Mouse (Mus musculus) hindbrain, embryonic 13.5 days (tissue): ENCODE data around the gene Prkd2. TPM values are rescaled to one million over a fixed set of nuclear protein-coding genes. Genes with fewer than 3 reads are reported as not detected.

Experiments
- ATAC-seq: fragments of 200-750 bp; cut with Nextera tagmentation; 2 replicates; pipeline ENCODE4 v1.8.0; 2017; ENCODE audit warnings: moderate TSS enrichment; ENCODE audit not compliant: low FRiP score
- H3K27ac ChIP-seq: fragments of 300-500 bp; sonication (generic); 2 replicates; pipeline ENCODE4 v1.5.1; 2015; ENCODE audit warnings: inconsistent platforms, mild to moderate bottlenecking, moderate library complexity
- H3K27me3 ChIP-seq: fragments of 300-500 bp; sonication (generic); 2 replicates; pipeline ENCODE4 v1.6.1; 2015; ENCODE audit warnings: mild to moderate bottlenecking, inconsistent platforms
- H3K36me3 ChIP-seq: fragments of 300-500 bp; sonication (generic); 2 replicates; pipeline ENCODE4 v1.6.1; 2015; ENCODE audit warnings: mild to moderate bottlenecking, inconsistent platforms
- H3K4me1 ChIP-seq: fragments of 300-500 bp; sonication (generic); replicated peaks from 2 replicates; pipeline ENCODE4 v1.6.1; 2015; ENCODE audit warnings: inconsistent platforms
- H3K4me2 ChIP-seq: fragments of 300-500 bp; sonication (generic); 2 replicates; pipeline ENCODE4 v1.6.1; 2015; ENCODE audit warnings: inconsistent platforms, mild to moderate bottlenecking, moderate library complexity
- H3K4me3 ChIP-seq: fragments of 300-500 bp; sonication (generic); 2 replicates; pipeline ENCODE4 v1.5.1; 2015; ENCODE audit warnings: mild to moderate bottlenecking, inconsistent platforms
- H3K9ac ChIP-seq: fragments of 300-500 bp; sonication (generic); 2 replicates; pipeline ENCODE4 v1.6.1; 2015; ENCODE audit warnings: mild to moderate bottlenecking, inconsistent platforms
- H3K9me3 ChIP-seq: fragments of 300-500 bp; sonication (generic); 2 replicates; pipeline ENCODE4 v1.6.1; 2016; ENCODE audit warnings: inconsistent platforms
- WGBS: fragments of 180-500 bp; shearing (Covaris S2); methylation state at CpG from one replicate; pipeline ENCODE4 v1.1.7; 2015; 5-methylcytosine and 5-hydroxymethylcytosine counted together
- polyA plus RNA-seq: library from polyadenylated mRNA; unstranded; fragments of >200 nt; fragmentation: Nextera tagmentation; extraction: Ambion mirVana; gene quantifications from 2 replicates; pipeline ENCODE4 v1.2.1, GENCODE M21; 2015

The Prkd2 gene
- polyA plus RNA-seq, 1 experiment from 2014 or later = 6.6 TPM

DNA sequence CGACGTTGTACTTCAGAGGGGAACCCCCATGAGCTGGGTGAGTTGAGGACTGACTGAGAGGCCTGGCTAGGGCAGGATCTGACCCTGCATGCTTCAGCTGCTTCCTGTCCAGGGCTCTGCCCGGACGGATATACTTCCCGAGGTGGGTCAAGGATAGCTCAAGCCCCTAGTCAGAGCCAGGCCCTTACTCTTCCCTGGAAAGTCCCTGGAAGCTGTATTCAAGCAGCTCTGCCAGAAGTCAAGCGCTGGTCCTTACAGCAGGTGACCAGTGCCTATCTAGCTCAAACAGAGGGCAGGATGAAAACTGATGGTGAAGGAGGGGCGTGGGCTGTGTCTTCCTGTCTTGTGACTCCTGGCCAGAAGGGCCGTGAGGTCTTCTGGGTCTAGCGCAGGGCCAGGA lies 12.3 kb upstream of the Prkd2 start:
- H3K4me1 ChIP-seq = peaks cover 6% of the 10 kb centered on the region
- H3K27ac ChIP-seq = no peak overlapping the region
- ATAC-seq = no peak
- H3K9ac ChIP-seq = no peak overlapping the region
- no peaks in the 10 kb centered on the region for H3K27me3 ChIP-seq
- 90% methylated on average over 9 of the region's 9 CpGs for WGBS
- no peaks in the 10 kb centered on the region for H3K9me3 ChIP-seq
- H3K4me2 ChIP-seq = no peak overlapping the region
- peaks cover 99% of the 10 kb centered on the region for H3K36me3 ChIP-seq
- no peak overlapping the region for H3K4me3 ChIP-seq

- no peaks in the 10 kb centered on the region for H3K9me3 ChIP-seq
- no peaks in the 10 kb centered on the region for H3K27me3 ChIP-seq
- no peak overlapping the region for H3K9ac ChIP-seq
- H3K27ac ChIP-seq = no peak overlapping the region
- H3K4me1 ChIP-seq = peaks cover 7% of the 10 kb centered on the region
- H3K36me3 ChIP-seq = peaks cover 76% of the 10 kb centered on the region
- no peak for ATAC-seq
- no peak overlapping the region for H3K4me2 ChIP-seq
- no peak overlapping the region for H3K4me3 ChIP-seq
- 97% methylated on average over 18 of the region's 18 CpGs for WGBS
Observed at GRCm38 (mm10) chr7:16837916-16838803, 4.5 kb upstream of the Prkd2 start.

DNA sequence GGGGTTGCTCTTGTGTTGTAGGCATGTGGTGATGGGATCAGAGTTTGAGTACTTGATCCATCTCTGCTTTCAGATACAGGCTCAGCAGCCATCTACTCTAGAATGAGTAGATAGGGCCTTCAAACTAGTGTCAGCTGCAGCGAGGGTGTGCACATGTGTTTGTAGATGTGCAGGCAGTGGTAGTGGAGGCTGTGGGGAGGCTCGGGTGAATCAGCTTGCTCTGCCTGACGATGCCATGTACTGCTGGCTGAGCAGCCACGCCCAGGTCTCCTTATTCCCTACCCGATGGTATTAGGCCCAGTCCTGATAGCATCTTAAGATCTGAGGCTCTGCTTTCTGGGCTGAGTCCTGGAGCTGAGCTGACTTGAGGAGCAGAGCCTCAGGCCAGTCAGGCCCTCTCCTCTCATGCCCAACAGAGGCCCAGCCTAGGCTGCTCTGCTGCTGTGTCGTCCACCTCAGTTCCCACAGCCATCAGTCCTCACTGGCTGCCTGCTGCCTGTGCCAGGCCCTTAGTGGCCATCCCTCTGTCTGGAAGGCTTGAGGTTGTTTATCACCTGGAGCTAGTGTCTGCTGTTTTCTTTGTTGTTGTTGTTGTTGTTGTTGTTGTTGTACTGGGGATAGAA lies 3.8 kb upstream of the Prkd2 start:
- Histone ChIP-seq H3K27ac (no peak overlapping the region), H3K4me3 (no peak overlapping the region), H3K9ac (no peak overlapping the region), H3K9me3 (no peaks in the 10 kb centered on the region), H3K4me1 (peaks cover 14% of the 10 kb centered on the region), H3K4me2 (no peak overlapping the region), H3K36me3 (peaks cover 69% of the 10 kb centered on the region), H3K27me3 (no peaks in the 10 kb centered on the region)
- no peak for ATAC-seq
- 87% methylated on average over 6 of the region's 6 CpGs for WGBS

DNA sequence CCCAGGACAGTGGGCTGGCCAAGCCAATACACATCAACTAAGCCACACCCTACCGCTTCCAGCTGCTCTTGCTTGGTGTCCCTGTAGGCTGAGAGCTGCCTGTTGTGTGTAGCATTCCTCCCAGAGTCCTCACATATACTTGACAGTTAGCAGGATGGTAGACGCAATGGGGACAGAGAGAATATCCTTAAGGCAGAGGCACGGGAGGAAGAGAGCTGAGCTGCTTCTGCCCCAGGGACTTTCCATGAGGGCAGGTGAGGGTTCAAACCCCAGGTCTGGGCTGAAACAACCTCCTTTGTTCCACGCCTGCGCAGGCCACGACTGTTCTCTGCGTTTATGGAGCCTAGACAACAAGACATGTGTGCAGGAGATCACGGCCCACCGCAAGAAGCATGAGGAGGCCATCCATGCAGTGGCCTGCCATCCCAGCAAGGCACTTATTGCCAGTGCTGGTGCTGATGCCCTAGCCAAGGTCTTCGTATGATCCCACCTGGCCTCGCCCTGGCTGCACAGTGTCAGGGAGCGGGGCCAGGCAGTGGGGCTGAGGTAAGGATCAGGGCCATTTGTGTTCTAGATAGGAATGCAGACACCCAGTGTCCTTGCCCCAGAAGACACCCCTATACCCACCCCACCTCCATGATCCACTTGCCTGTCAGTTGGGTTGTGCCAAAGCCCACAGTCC lies 3.1 kb upstream of the Prkd2 start:
- H3K4me1 ChIP-seq = peaks cover 21% of the 10 kb centered on the region
- no peak overlapping the region for H3K4me3 ChIP-seq
- H3K4me2 ChIP-seq = no peak overlapping the region
- no peaks in the 10 kb centered on the region for H3K9me3 ChIP-seq
- WGBS = 95% methylated on average over 12 of the region's 12 CpGs
- H3K36me3 ChIP-seq = peaks cover 62% of the 10 kb centered on the region
- no peaks in the 10 kb centered on the region for H3K27me3 ChIP-seq
- no peak overlapping the region for H3K27ac ChIP-seq
- ATAC-seq = no peak
- no peak overlapping the region for H3K9ac ChIP-seq

GRCm38 (mm10) chr7:16840109-16840491 lies 2.6 kb upstream of the Prkd2 start:
- Histone ChIP-seq H3K27ac (no peak overlapping the region), H3K4me2 (no peak overlapping the region), H3K36me3 (peaks cover 57% of the 10 kb centered on the region), H3K9me3 (no peaks in the 10 kb centered on the region), H3K4me3 (no peak overlapping the region), H3K9ac (no peak overlapping the region), H3K4me1 (peaks cover 26% of the 10 kb centered on the region), H3K27me3 (no peaks in the 10 kb centered on the region)
- no peak for ATAC-seq
- WGBS = 98% methylated on average over 2 of the region's 2 CpGs

GRCm38 (mm10) chr7:16841078-16841477 lies 1.6 kb upstream of the Prkd2 start:
- H3K9me3 ChIP-seq = no peaks in the 10 kb centered on the region
- H3K36me3 ChIP-seq = peaks cover 54% of the 10 kb centered on the region
- no peak for ATAC-seq
- H3K4me1 ChIP-seq = peaks cover 33% of the 10 kb centered on the region
- H3K4me3 ChIP-seq = no peak overlapping the region
- H3K9ac ChIP-seq = no peak overlapping the region
- no peak overlapping the region for H3K4me2 ChIP-seq
- 77% methylated on average over 4 of the region's 4 CpGs for WGBS
- no peak overlapping the region for H3K27ac ChIP-seq
- no peaks in the 10 kb centered on the region for H3K27me3 ChIP-seq

- H3K27ac ChIP-seq = peak overlapping the region; percentile 67
- H3K4me2 ChIP-seq = peak overlapping the region; percentile 93
- peaks cover 33% of the 10 kb centered on the region for H3K4me1 ChIP-seq
- H3K27me3 ChIP-seq = no peaks in the 10 kb centered on the region
- H3K9me3 ChIP-seq = no peaks in the 10 kb centered on the region
- H3K9ac ChIP-seq = peak overlapping the region; percentile 85
- H3K36me3 ChIP-seq = peaks cover 50% of the 10 kb centered on the region
- ATAC-seq = 0 out of 2 replicates have a peak, but pooled peaks have one; percentile 1
- WGBS = 53% methylated on average over 11 of the region's 11 CpGs
- H3K4me3 ChIP-seq = peak overlapping the region; percentile 57
Observed at GRCm38 (mm10) chr7:16841561-16842560, 841 bp upstream of the Prkd2 start.

GRCm38 (mm10) chr7:16843441-16844171 lies 904 bp downstream of the Prkd2 start:
- peak overlapping the region; percentile 67; the same call in 1 of the 2 replicates for H3K27ac ChIP-seq

DNA sequence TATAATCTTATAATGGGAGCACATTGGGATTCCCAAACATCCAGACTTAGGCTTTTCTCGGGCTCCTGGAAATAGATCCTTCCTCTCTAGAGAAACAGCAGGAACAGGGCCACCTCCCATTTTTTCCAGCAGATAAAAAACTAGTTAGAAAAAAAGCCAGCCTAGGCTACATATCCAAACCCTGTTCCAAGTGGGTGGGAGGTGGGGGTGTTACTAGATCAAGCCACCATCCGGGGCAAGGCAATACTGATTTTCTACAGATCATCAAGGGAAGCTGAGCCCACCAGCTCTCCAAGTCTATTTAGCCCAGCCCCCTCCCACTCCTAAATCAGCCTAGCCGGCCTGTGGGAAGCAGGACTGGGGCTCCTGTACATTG lies 2.0 kb downstream of the Prkd2 start:
- Histone ChIP-seq H3K9ac (peak overlapping the region; percentile 53; the same call in 1 of the 2 replicates), H3K27me3 (no peaks in the 10 kb centered on the region), H3K4me2 (peak overlapping the region; percentile 93), H3K4me1 (peaks cover 33% of the 10 kb centered on the region), H3K36me3 (peaks cover 28% of the 10 kb centered on the region), H3K4me3 (peak overlapping the region; percentile 8; the same call in 1 of the 2 replicates), H3K27ac (0 out of 2 replicates have a peak overlapping the region, but pooled peaks have one; percentile 3), H3K9me3 (no peaks in the 10 kb centered on the region)
- WGBS = 67% methylated on average over 3 of the region's 3 CpGs
- no peak for ATAC-seq

More at GRCm38 (mm10) chr7:16843441-16844171, 904 bp downstream of the Prkd2 start:
- H3K36me3 ChIP-seq = peaks cover 32% of the 10 kb centered on the region
- peak overlapping the region; percentile 57 for H3K4me3 ChIP-seq
- WGBS = 3% methylated on average over 33 of the region's 33 CpGs
- peak overlapping the region; percentile 93 for H3K4me2 ChIP-seq
- H3K9me3 ChIP-seq = no peaks in the 10 kb centered on the region
- H3K4me1 ChIP-seq = peaks cover 33% of the 10 kb centered on the region
- peak overlapping the region; percentile 85 for H3K9ac ChIP-seq
- 0 out of 2 replicates have a peak, but pooled peaks have one; percentile 6 for ATAC-seq
- no peaks in the 10 kb centered on the region for H3K27me3 ChIP-seq

- Histone ChIP-seq H3K27me3 (no peaks in the 10 kb centered on the region), H3K4me3 (peak overlapping the region; percentile 15; the same call in 1 of the 2 replicates), H3K27ac (0 out of 2 replicates have a peak overlapping the region, but pooled peaks have one; percentile 3), H3K36me3 (peaks cover 28% of the 10 kb centered on the region), H3K4me1 (peaks cover 33% of the 10 kb centered on the region), H3K4me2 (peak overlapping the region; percentile 93), H3K9me3 (no peaks in the 10 kb centered on the region), H3K9ac (peak overlapping the region; percentile 53)
- no peak for ATAC-seq
- WGBS = 38% methylated on average over 14 of the region's 14 CpGs
Observed at GRCm38 (mm10) chr7:16845072-16845819, 2.5 kb downstream of the Prkd2 start.
